Mouse (Mus musculus) embryo, embryonic 9.5 days (tissue): ENCODE measurements around the gene Disp1.
A peak's percentile ranks its signal among the peaks of the same experiment; 100 is the strongest.

Source experiments
- DNase-seq: peaks from one replicate; pipeline ENCODE4 v3.0.0-alpha.2; 2017; ENCODE audit errors: extremely low spot score

The Disp1 gene

DNA sequence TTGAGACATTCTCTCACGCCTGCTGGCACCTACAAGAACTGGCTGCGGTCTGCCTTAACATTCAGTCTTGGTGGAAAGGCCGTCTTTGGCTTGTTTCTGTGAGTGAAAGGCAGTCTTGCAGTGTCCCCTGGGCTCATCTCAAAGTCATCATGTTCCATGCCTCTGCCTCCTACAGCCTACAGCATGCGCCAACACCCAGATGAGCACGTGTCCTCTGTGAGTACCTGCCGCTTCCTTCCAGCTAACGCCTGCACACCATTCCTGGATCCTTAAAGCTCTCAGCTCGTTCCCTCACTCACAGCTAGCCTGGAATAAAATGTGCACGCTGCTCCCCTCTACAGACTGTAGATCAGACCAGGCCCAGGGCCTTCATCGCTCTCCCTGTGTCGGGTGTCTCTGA lies 60.3 kb downstream of the Disp1 start:
- no peak for DNase-seq

- DNase-seq, result no peak
Measured at GRCm38 (mm10) chr1:183160188-183160587, 61.1 kb downstream of the Disp1 start.

GRCm38 (mm10) chr1:183159183-183159582 lies 62.1 kb downstream of the Disp1 start:
- DNase-seq, result no peak

- no peak for DNase-seq
Measured at GRCm38 (mm10) chr1:183155600-183155999, 65.7 kb downstream of the Disp1 start.

DNA sequence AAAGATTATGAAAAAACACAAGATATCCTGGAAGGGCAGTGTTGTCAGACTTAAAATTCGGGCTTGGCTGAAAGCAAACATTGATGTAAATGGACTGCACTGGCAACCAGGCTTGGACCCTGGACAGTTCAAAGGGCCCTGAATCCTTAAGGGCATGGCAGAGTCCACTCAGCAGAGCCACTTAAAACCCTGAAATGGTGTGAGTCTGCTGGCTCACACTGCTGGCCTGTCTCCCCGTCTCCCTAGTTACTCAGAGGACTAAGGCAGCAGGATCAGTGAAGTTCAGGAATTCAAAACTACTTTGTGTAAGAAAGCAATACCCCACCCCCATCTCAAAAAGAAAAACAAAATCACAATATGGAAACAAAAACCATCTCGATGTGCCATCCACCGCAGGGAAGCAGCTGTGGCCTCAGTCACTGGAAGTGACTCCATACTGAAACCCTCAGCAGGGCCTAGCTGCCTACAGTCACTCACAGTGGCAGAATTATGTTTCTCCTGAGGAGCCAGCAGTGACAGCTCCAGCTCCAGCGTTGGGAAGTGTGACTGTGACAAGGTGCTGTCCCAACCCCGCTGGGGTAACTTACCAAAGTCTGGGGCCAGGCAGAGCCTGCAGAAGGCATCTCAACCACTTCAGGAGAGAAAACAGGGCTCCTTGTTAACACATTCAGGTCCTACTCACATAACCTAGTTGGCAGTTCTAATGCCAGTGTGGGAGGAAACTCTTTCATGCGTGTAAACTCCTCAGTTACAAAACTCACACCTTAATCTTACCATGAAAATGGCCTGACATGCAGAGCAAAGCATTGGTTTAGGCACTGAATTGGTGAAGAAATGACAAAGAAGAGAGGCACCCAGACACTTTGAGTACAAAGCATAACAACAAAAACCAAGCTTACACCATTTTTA lies 66.8 kb downstream of the Disp1 start:
- DNase-seq, result no peak

- DNase-seq, result no peak
Measured at GRCm38 (mm10) chr1:183153354-183153753, 68.0 kb downstream of the Disp1 start.

DNA sequence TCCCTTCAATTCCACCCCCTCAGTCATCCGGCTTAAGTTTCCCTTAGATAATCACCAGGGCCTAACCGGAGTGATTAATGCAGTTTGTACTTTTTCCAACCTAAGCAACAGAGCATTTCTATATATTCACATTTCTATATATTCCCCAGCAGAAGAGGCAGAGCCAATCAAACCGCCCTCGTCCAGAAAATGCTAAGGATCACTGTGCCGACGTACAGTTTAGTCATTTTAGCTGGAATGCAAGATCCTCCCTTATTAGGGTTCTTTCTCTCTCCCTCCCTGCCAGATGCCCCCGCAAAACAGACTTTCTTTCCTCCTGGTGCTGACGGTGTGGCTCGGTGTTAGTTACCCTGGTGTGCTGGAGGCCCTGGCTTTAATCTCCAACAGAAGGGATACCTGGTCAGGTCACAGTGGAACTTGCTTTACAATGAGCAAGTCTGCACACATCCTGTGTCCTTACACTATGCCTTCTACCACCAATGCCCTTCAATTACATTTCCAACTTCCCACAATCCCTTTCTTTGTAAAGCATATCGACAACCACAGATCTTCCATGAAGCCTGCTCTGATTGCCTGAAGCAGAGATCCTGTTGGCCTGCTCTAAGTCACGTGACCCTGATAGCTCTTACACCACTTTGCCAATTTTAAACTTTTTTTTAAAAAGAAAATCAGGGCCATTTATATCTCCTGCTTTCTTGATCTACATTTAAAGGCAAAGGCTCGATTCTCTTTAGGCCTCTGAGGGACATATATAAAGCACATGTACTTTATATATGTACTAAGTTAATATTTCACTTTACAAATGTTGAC lies 69.6 kb downstream of the Disp1 start:
- no peak for DNase-seq

GRCm38 (mm10) chr1:183150379-183150840 lies 70.9 kb downstream of the Disp1 start:
- no peak for DNase-seq

DNA sequence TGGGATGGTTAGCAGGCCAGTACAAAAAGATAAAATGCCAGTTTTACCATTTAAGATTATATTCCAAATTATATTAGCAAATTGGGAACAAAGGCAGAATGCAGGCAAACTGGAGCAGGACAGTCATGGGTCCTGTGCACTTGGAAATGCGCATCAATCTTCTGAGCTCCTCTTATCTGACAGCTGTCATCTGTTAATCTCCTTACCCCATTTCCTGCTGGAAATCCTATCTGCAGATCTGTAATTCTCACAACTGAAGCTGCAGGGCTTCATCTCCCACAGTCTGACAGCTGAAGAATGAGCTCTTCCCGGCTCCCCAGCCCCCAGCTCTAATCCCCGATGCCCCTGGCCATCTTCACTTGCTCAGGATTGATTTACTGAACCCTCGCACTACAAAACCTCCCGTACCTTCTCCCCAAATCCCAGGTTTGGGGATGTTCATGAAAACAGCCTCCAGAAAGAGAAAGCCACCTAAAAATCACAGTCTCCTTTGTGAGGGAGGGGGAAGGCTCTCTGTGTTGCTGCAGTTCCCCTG lies 71.7 kb downstream of the Disp1 start:
- DNase-seq, result no peak

GRCm38 (mm10) chr1:183147438-183147841 lies 73.9 kb downstream of the Disp1 start:
- DNase-seq, result peak; percentile 78

- no peak for DNase-seq
Measured at GRCm38 (mm10) chr1:183146795-183147194, 74.5 kb downstream of the Disp1 start.

DNA sequence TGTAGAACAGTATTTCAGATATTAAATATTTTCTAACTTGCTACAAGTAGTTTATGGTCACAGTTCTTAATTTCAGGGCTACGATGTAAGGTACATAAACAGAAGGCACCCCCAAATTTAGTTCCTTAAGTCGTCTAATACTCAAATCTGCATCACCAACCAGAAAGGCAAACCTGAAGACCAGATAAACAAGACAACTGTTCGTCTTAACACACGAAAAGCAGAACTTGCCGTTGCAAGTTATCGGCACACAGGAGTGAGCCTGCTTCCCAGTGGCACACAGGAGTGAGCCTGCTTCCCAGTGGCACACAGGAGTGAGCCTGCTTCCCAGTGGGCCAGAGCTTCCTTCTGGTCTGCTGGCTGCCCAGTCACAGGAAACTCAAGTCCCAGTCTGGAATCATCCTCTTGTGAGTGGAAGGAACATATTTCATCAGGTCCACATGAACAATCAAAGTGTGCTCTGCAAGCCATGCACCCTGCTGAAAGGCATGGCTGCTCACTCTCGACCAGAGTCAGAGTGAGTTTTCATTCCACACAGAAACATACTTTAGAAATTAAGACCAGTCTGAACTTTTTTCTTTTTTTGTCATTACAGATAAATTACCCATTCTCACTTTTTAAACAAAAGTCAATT lies 75.1 kb downstream of the Disp1 start:
- DNase-seq, result no peak

DNA sequence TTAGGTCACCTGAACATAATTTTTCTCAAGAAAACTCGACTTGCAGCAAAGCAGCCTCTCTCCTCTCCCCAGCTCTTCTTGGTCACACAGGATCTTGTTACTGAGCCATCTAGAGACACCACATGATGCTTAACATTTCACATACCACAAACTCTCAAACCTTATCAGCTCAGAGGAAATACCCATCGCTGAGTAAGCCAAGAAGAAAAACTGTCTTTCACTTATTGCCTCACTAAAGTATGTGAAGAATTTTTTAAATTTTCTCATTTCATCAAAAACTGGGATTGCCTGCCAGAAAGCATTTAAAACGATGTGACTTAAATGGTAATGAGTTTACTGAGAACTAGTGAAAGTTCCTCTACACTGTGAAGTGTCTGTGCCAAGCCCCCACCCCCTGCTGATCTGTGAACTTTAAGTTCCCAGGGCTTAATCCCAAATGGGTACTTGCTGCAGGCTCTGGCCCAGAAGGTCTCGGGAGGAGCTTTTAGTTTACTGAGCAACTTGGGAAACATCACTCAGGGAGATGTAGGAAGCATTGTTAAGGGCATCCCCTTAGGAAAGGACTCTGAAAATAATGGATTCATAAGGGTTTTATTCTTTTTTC lies 76.6 kb downstream of the Disp1 start:
- no peak for DNase-seq

DNA sequence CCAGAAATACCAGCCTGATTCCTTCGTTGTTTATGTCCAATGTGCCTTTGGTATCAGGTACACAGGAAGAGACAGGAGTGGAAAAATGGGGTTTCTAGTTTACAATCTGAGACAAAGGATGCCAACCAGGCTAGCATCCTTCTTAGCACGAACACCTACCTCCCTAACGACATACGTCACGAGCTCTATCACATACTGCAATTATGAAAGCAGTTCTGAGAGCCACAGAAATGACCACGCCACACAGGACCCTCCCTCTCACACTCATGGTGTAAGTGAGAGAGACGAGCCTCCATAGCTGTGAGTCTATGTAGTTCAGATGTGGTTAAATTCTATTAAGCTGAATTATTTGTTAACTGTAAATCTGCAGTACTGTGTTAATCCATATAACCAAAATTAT lies 78.1 kb downstream of the Disp1 start:
- no peak for DNase-seq

DNA sequence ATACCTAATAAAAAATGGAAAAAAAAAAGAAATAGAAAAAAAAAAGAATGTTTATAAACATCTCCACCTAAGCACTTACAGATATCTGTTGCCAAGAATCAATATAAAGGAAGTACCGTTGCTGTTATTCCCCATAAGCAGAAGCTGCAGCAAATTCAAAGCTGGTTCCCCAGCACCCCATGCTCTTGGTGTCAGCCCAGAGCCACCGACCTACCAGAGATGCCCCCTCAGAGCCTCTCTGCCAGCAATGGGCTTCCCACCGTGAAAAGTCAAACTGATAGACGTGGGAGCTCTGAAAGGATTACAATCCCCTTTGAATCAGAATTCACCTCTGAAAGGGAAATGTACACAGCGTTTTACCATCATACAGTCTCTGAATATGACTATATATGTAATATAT lies 78.8 kb downstream of the Disp1 start:
- no peak for DNase-seq

DNA sequence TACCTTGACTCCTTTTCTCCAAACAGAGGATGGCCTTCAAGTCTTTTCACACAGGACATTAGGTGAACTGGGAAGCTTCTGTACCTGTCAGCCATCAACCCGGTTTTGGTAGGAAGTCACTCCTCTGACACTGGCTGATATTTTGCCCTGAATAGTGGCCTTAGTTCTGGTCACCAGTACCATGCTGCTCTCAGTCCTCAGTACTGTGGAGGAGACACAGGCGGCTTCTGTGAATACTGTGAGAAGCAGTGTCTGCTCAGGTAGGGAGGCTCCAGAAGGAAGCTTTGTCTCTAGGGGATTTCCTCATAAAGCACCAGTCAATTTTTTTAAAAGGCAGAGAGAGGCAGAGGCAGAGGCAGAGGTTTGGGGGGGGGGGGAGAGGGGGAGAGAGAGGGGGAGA lies 80.0 kb downstream of the Disp1 start:
- DNase-seq, result no peak

- no peak for DNase-seq
Measured at GRCm38 (mm10) chr1:183140511-183141268, 80.6 kb downstream of the Disp1 start.

DNA sequence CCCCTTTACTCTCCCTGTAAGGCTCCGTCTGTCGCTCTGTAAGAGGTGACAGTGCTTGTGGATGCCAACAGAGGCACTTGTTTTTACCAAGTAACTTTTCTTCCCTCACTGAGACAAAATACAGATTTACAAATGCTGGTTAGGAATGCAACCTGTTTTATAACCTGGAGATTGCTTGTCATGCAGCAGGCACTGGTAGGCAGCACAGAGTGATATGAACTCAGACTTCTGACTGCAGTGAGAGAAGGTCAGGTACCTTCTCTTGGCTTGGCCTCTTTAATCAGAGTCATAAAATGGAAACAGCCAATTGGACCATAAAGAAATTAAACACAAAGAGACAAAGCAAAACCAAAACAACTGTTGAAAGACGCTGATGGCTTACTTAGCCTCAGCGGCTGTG lies 83.2 kb downstream of the Disp1 start:
- DNase-seq, result no peak

GRCm38 (mm10) chr1:183134427-183134826 lies 86.9 kb downstream of the Disp1 start:
- no peak for DNase-seq

DNA sequence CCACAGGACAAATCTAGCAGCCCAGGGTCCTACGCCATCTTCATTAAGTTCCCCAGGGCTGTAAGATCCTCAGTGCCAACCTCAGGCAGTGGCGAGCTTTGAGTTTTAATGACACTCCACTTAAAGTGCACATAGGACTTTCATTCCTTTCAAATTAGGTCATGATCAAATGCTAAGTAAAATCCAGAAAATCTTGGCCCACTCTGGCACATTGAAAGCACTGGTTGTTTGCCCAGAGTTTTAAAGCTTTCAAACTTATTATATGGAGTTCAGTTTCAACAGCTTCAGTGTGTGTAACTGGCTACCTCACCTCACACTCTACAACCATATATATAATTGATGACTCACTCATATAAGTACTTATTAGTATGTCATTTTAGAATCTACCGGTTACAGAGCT lies 87.9 kb downstream of the Disp1 start:
- DNase-seq, result no peak

DNA sequence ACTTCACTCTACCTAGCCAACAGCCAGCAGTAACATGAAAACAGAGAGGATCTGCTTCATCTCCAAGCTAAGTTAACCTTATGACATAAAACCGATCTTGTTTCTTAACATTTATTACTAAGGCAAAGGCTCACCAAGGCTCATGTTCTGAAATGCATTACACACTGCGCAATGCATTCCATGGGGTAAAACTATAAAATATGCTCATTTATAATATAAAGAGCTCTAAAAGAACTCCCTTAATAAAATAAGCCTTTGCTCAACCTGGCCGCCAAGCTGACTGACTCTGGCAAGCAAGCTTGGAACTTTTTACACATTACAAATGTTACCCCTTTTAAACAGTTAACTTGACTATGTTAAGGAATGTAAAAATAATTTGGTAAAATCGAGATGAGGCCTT lies 94.1 kb downstream of the Disp1 start:
- DNase-seq, result no peak
